Mouse (Mus musculus) limb, embryonic 10.5 days (tissue): ENCODE results near the gene Mgrn1. TPM values are rescaled to one million over a fixed set of nuclear protein-coding genes. Genes with fewer than 3 reads are reported as not detected.
A peak's percentile ranks its signal among the peaks of the same experiment; 100 is the strongest.

Source experiments
- DNase-seq: peaks from one replicate; pipeline ENCODE4 v3.0.0-alpha.2; 2017; ENCODE audit warnings: low spot score
- H3K27ac ChIP-seq: fragments of 300-500 bp; sonication (generic); 2 replicates; pipeline ENCODE4 v1.5.1; 2016; ENCODE audit warnings: mild to moderate bottlenecking
- H3K27me3 ChIP-seq: fragments of 300-500 bp; sonication (generic); 2 replicates; pipeline ENCODE4 v1.6.1; 2016; ENCODE audit warnings: low read depth, mild to moderate bottlenecking; ENCODE audit not compliant: poor library complexity, severe bottlenecking
- H3K36me3 ChIP-seq: fragments of 300-500 bp; sonication (generic); 2 replicates; pipeline ENCODE4 v1.6.1; 2016; ENCODE audit warnings: mild to moderate bottlenecking, moderate library complexity
- H3K4me1 ChIP-seq: fragments of 300-500 bp; sonication (generic); 2 replicates; pipeline ENCODE4 v1.6.1; 2016
- H3K4me3 ChIP-seq: fragments of 300-500 bp; sonication (generic); 2 replicates; pipeline ENCODE4 v1.5.1; 2016; ENCODE audit warnings: mild to moderate bottlenecking, moderate library complexity
- H3K9me3 ChIP-seq: fragments of 300-500 bp; sonication (generic); replicated peaks from 2 replicates; pipeline ENCODE4 v1.6.1; 2016; ENCODE audit warnings: mild to moderate bottlenecking
- WGBS: fragments of 180-500 bp; shearing (Covaris S2); methylation state at CpG from one replicate; pipeline ENCODE4 v1.1.7; 2016; 5-methylcytosine and 5-hydroxymethylcytosine counted together
- polyA plus RNA-seq: library from polyadenylated mRNA; unstranded; fragments of >200 nt; fragmentation: Nextera tagmentation; extraction: Ambion mirVana; gene quantifications from 2 replicates; pipeline ENCODE4 v1.2.1, GENCODE M21; 2016

Mgrn1 gene
- polyA plus RNA-seq, 1 experiment from 2014 or later, result 84.5 TPM

- H3K36me3 ChIP-seq, result peaks cover 20% of the 10 kb centered on the region
- 63% methylated on average over 7 of the region's 7 CpGs for WGBS
- DNase-seq, result no peak
- peaks cover 6% of the 10 kb centered on the region; the same call in 1 of the 2 replicates for H3K4me1 ChIP-seq
- H3K27me3 ChIP-seq, result no peaks in the 10 kb centered on the region
- no peaks in the 10 kb centered on the region for H3K9me3 ChIP-seq
- no peak overlapping the region for H3K27ac ChIP-seq
- H3K4me3 ChIP-seq, result no peak overlapping the region
Observed at GRCm38 (mm10) chr16:4866101-4866695, 19.9 kb upstream of the Mgrn1 start.

GRCm38 (mm10) chr16:4870490-4870889 is 15.6 kb upstream of the Mgrn1 start:
- H3K4me3 ChIP-seq, result no peak overlapping the region
- peaks cover 46% of the 10 kb centered on the region for H3K36me3 ChIP-seq
- no peaks in the 10 kb centered on the region for H3K9me3 ChIP-seq
- 89% methylated on average over 5 of the region's 5 CpGs for WGBS
- no peaks in the 10 kb centered on the region for H3K27me3 ChIP-seq
- no peak overlapping the region for H3K27ac ChIP-seq
- DNase-seq, result no peak
- H3K4me1 ChIP-seq, result peaks cover 6% of the 10 kb centered on the region; the same call in 1 of the 2 replicates

- Histone ChIP-seq H3K27me3 (no peaks in the 10 kb centered on the region), H3K36me3 (peaks cover 59% of the 10 kb centered on the region), H3K4me1 (no peaks in the 10 kb centered on the region), H3K9me3 (no peaks in the 10 kb centered on the region), H3K27ac (no peak overlapping the region), H3K4me3 (no peak overlapping the region)
- 98% methylated on average over 2 of the region's 2 CpGs for WGBS
- DNase-seq, result no peak
Observed at GRCm38 (mm10) chr16:4871926-4872325, 14.1 kb upstream of the Mgrn1 start.

- WGBS, result 95% methylated on average over 23 of the region's 23 CpGs
- DNase-seq, result no peak
- peaks cover 16% of the 10 kb centered on the region for H3K4me1 ChIP-seq
- no peaks in the 10 kb centered on the region for H3K9me3 ChIP-seq
- no peak overlapping the region for H3K4me3 ChIP-seq
- H3K27ac ChIP-seq, result 0 out of 2 replicates have a peak overlapping the region, but pooled peaks have one; percentile 5
- no peaks in the 10 kb centered on the region for H3K27me3 ChIP-seq
- peaks cover 45% of the 10 kb centered on the region for H3K36me3 ChIP-seq
Observed at GRCm38 (mm10) chr16:4875198-4876032, 10.6 kb upstream of the Mgrn1 start.

- Histone ChIP-seq H3K9me3 (no peaks in the 10 kb centered on the region), H3K27me3 (no peaks in the 10 kb centered on the region), H3K4me3 (no peak overlapping the region), H3K27ac (no peak overlapping the region), H3K36me3 (peaks cover 45% of the 10 kb centered on the region), H3K4me1 (peaks cover 19% of the 10 kb centered on the region)
- WGBS, result 90% methylated on average over 8 of the region's 8 CpGs
- DNase-seq, result no peak
Observed at GRCm38 (mm10) chr16:4876033-4876680, 9.9 kb upstream of the Mgrn1 start.

- H3K4me3 ChIP-seq, result peak overlapping the region; percentile 94; the same call in 1 of the 2 replicates
- 87% methylated on average over 4 of the region's 4 CpGs for WGBS
Observed at GRCm38 (mm10) chr16:4877195-4877594, 8.9 kb upstream of the Mgrn1 start.

GRCm38 (mm10) chr16:4877701-4878100 is 8.3 kb upstream of the Mgrn1 start:
- H3K36me3 ChIP-seq, result peaks cover 45% of the 10 kb centered on the region
- DNase-seq, result no peak
- no peaks in the 10 kb centered on the region for H3K27me3 ChIP-seq
- peak overlapping the region; percentile 94 for H3K4me3 ChIP-seq
- peak overlapping the region; percentile 97; the same call in 1 of the 2 replicates for H3K27ac ChIP-seq
- H3K9me3 ChIP-seq, result no peaks in the 10 kb centered on the region
- 74% methylated on average over 3 of the region's 3 CpGs for WGBS
- peaks cover 29% of the 10 kb centered on the region for H3K4me1 ChIP-seq

More at GRCm38 (mm10) chr16:4877195-4877594, 8.9 kb upstream of the Mgrn1 start:
- Histone ChIP-seq H3K27me3 (no peaks in the 10 kb centered on the region), H3K27ac (no peak overlapping the region), H3K4me1 (peaks cover 29% of the 10 kb centered on the region), H3K36me3 (peaks cover 45% of the 10 kb centered on the region), H3K9me3 (no peaks in the 10 kb centered on the region)
- no peak for DNase-seq

GRCm38 (mm10) chr16:4878192-4878885 is 7.7 kb upstream of the Mgrn1 start:
- DNase-seq, result peak; percentile 44
- peak overlapping the region; percentile 94 for H3K4me3 ChIP-seq
- 48% methylated on average over 5 of the region's 5 CpGs for WGBS

GRCm38 (mm10) chr16:4879101-4879707 is 6.8 kb upstream of the Mgrn1 start:
- peak overlapping the region; percentile 94 for H3K4me3 ChIP-seq
- no peaks in the 10 kb centered on the region for H3K9me3 ChIP-seq
- peak; percentile 71 for DNase-seq
- H3K36me3 ChIP-seq, result peaks cover 32% of the 10 kb centered on the region
- H3K27me3 ChIP-seq, result no peaks in the 10 kb centered on the region
- WGBS, result under 1% methylated on average over 54 of the region's 54 CpGs
- H3K27ac ChIP-seq, result peak overlapping the region; percentile 97
- peaks cover 29% of the 10 kb centered on the region for H3K4me1 ChIP-seq

More at GRCm38 (mm10) chr16:4878192-4878885, 7.7 kb upstream of the Mgrn1 start:
- peaks cover 29% of the 10 kb centered on the region for H3K4me1 ChIP-seq
- no peaks in the 10 kb centered on the region for H3K9me3 ChIP-seq
- H3K27me3 ChIP-seq, result no peaks in the 10 kb centered on the region
- peak overlapping the region; percentile 97 for H3K27ac ChIP-seq
- H3K36me3 ChIP-seq, result peaks cover 41% of the 10 kb centered on the region

- H3K9me3 ChIP-seq, result no peaks in the 10 kb centered on the region
- H3K27me3 ChIP-seq, result no peaks in the 10 kb centered on the region
- H3K27ac ChIP-seq, result peak overlapping the region; percentile 97
- H3K36me3 ChIP-seq, result peaks cover 27% of the 10 kb centered on the region
- DNase-seq, result peak; percentile 92
- WGBS, result under 1% methylated on average over 40 of the region's 40 CpGs
- peak overlapping the region; percentile 94 for H3K4me3 ChIP-seq
- peaks cover 29% of the 10 kb centered on the region for H3K4me1 ChIP-seq
Observed at GRCm38 (mm10) chr16:4879708-4880124, 6.3 kb upstream of the Mgrn1 start.

- under 1% methylated on average over 48 of the region's 48 CpGs for WGBS
- peaks cover 32% of the 10 kb centered on the region for H3K4me1 ChIP-seq
- H3K27me3 ChIP-seq, result no peaks in the 10 kb centered on the region
- DNase-seq, result peak; percentile 99
- peak within 1 kb of the TSS; percentile 94 for H3K4me3 ChIP-seq
- H3K27ac ChIP-seq, result peak within 1 kb of the TSS; percentile 97
- peaks cover 21% of the 10 kb centered on the region for H3K36me3 ChIP-seq
- no peaks in the 10 kb centered on the region for H3K9me3 ChIP-seq
Observed at GRCm38 (mm10) chr16:4880136-4880825, 5.8 kb upstream of the Mgrn1 start, which contains the start of gene Ubald1. Gene Ubald1 (minus strand): TSS chr16:4880315.
